Mouse (Mus musculus): ENCODE measurements around the gene Vars. TPM values are rescaled to one million over a fixed set of nuclear protein-coding genes. Genes with fewer than 3 reads are reported as not detected.
"Not testable (repeated sequence)": the region's sequence is repeated elsewhere in the genome, so short reads cannot be mapped to it uniquely, and the experiment has no call there.

Vars gene
- total and polyA plus RNA-seq, 3 experiments: 90.3 to 280 (median 277) TPM

DNA sequence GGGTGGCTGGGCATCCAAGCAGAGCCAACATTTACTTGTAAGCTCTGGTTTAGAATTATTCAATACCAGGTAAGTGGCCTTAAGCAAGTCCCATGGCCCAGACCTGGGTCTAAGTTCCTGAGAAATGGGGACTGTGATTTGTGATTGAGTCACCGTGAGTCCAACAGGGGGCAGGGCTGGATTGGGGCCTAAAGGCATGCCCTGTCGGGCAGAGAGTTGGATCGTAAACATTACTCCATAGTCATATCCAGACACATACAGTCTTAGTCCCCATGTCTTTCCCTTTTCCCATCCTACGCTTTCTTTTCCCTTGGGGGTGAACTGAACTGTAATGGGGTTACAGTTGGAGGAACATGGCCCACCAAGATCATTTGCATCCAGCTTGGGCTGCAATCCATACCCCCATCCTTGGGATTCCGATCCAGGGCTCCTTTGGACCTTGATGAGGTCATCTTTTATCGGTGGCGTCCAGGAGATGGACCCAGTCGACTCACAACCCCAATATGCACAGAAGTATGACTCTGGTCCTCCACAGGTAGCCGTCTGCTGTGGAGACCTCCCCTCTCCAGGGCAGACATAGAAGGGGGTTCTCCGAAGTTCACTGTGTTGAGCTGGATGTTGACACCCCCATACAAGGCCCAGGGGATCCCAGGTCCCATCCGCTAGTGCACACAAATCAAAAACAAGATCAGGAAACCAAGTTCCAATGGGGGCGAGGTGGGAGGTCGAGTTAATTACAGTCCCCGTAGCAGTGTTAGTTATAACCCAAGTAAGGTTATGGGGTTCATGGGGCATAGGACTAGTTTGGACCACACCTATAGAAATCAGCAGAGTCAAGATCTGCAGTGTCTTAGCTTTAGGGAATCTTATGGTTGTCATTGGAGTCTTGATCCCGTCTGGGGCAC is 2.0 kb upstream of the Vars start:
- in situ Hi-C loops (cut with MboI; ENCODE audit: low pct_ligation_motif_present, low pct_unique_long_range_greater_than_20kb, low sequenced_read_pairs): no loop called here
- dilution Hi-C loops (cut with MboI; ENCODE audit: extremely low pct_ligation_motif_present, extremely low pct_unique_long_range_greater_than_20kb, low sequenced_read_pairs): no loop called here
- DNase-seq (ENCODE audit: extremely low read depth): peak; percentile 31
- H3K4me3 ChIP-seq (replicated peaks in 1 of 3; ENCODE audit: low read depth in 2 of 3, low read length in 2 of 3, poor library complexity in 1 of 3): peak overlapping the region in 2 of 3 experiments; percentile 36 to 59
- H3K79me2 ChIP-seq (replicated peaks; ENCODE audit: control insufficient read depth, extremely low read depth, insufficient read depth, poor library complexity, severe bottlenecking): peaks cover 17% of the 10 kb centered on the region
- peaks cover 4 to 5% of the 10 kb centered on the region in 2 experiments; a peak in 1 of 4 replicates for H3K4me1 ChIP-seq (ENCODE audit: control insufficient read depth in 1 of 2, insufficient read depth in 2 of 2)
- H3K4me2 ChIP-seq (ENCODE audit: insufficient read depth, low read depth, poor library complexity, severe bottlenecking): no peak overlapping the region
- peaks cover 36% of the 10 kb centered on the region for H3K9me3 ChIP-seq (replicated peaks; ENCODE audit: low read length)
- peak overlapping the region; percentile 8; the same call in 1 of the 2 replicates for H3K9ac ChIP-seq (ENCODE audit: insufficient read depth, low read depth)
- TF ChIP-seq ELF1 (IDR thresholded peaks at IDR 0.05; ENCODE audit: low read depth, low read length) (no peak), RAD21 (IDR thresholded peaks at IDR 0.05; ENCODE audit: low read depth, low read length) (no peak), POLR2A (IDR thresholded peaks at IDR 0.05; ENCODE audit: low read depth, low read length) (peak; percentile 63; the same call in 1 of the 2 replicates), MAX (IDR thresholded peaks at IDR 0.05; ENCODE audit: low read length) (no peak), SIN3A (IDR thresholded peaks at IDR 0.05; ENCODE audit: low read length) (no peak), RCOR1 (conservative IDR thresholded peaks at IDR 0.05; ENCODE audit: low read depth, low read length) (0 out of 2 replicates have a peak, but pooled peaks have one; percentile 19), ZMIZ1 (IDR thresholded peaks at IDR 0.05; ENCODE audit: low read depth, low read length) (peak; percentile 56), PAX5 (IDR thresholded peaks at IDR 0.05; ENCODE audit: low read length) (no peak), EP300 (IDR thresholded peaks at IDR 0.05; ENCODE audit: low read length) (no peak), USF1 (IDR thresholded peaks at IDR 0.05; ENCODE audit: low read depth, low read length) (no peak), NRF1 (IDR thresholded peaks at IDR 0.05; ENCODE audit: low read depth, low read length) (no peak), UBTF (IDR thresholded peaks at IDR 0.05; ENCODE audit: low read depth, low read length) (no peak), USF2 (conservative IDR thresholded peaks at IDR 0.05; ENCODE audit: low read depth, low read length) (peak; percentile 13; the same call in 1 of the 2 replicates), ZC3H11A (IDR thresholded peaks at IDR 0.05; ENCODE audit: low read depth, low read length) (no peak), POLR2AphosphoS2 (IDR thresholded peaks at IDR 0.05; ENCODE audit: low read depth, low read length) (peak; percentile 14), TCF12 (IDR thresholded peaks at IDR 0.05; ENCODE audit: low read depth, low read length) (no peak), CHD2 (IDR thresholded peaks at IDR 0.05; ENCODE audit: low read length) (no peak)
- peaks cover 35 to 48% of the 10 kb centered on the region in 2 experiments for H3K36me3 ChIP-seq (replicated peaks in 1 of 2; ENCODE audit: control insufficient read depth in 1 of 2, insufficient read depth in 1 of 2, low read length in 1 of 2)
- H3K27me3 ChIP-seq (replicated peaks): no peaks in the 10 kb centered on the region
- H3K27ac ChIP-seq (ENCODE audit: insufficient read depth, low read depth): peak overlapping the region; percentile 99

DNA sequence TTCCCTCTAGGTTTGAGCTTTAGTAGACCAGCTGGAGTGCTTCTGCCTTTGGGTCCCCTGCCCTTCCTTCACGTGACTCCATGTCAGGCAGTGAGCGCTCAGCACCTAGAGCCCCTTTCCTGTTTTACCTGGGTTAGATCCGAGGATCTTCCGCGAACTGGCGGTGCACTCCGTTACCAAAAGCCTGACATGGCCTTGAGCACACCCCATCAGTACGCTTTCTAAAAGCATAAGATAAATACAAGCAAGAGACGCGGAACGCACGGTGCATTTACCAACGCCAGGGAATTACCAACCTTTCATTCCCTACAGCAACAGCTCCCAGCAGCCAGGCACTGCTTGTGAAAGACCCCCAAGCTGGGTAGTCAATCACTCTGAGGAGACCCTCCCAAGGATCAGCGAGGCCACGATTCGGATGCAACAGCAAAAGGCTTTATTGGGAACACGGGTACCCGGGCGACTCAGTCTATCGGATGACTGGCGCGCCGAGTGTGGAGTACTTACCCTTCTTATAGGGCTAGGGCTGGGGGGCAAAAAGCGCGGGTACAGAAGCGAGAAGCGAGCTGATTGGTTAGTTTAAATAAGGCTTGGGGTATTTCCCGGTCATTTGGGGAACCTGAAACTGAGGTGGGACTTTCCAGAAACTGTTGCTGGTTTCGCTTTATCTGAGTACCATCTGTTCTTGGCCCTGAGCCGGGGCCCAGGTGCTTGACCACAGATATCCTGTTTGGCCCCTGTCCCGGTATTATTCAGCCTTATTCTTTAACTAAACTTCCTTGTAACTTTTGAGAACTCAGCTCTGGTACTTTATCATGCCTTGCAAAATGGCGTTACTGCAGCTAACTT is 693 bp upstream of the Vars start:
- H3K27me3 ChIP-seq (replicated peaks); dilution Hi-C loops (cut with MboI; ENCODE audit: extremely low pct_ligation_motif_present, extremely low pct_unique_long_range_greater_than_20kb, low sequenced_read_pairs); H3K4me1 ChIP-seq (ENCODE audit: control insufficient read depth in 1 of 2, insufficient read depth in 2 of 2); in situ Hi-C loops (cut with MboI; ENCODE audit: low pct_ligation_motif_present, low pct_unique_long_range_greater_than_20kb, low sequenced_read_pairs): not testable (repeated sequence)
- Histone ChIP-seq H3K4me3 (replicated peaks in 1 of 3; ENCODE audit: low read depth in 2 of 3, low read length in 2 of 3, poor library complexity in 1 of 3) (peak overlapping the region; percentile 84 to 94 (median 86)), H3K79me2 (replicated peaks; ENCODE audit: control insufficient read depth, extremely low read depth, insufficient read depth, poor library complexity, severe bottlenecking) (peaks cover 28% of the 10 kb centered on the region), H3K4me2 (ENCODE audit: insufficient read depth, low read depth, poor library complexity, severe bottlenecking) (peak overlapping the region; percentile 30; the same call in 1 of the 2 replicates), H3K27ac (ENCODE audit: insufficient read depth, low read depth) (peak overlapping the region; percentile 100), H3K36me3 (replicated peaks in 1 of 2; ENCODE audit: control insufficient read depth in 1 of 2, insufficient read depth in 1 of 2, low read length in 1 of 2) (peaks cover 41 to 53% of the 10 kb centered on the region in 2 experiments), H3K9me3 (replicated peaks; ENCODE audit: low read length) (peaks cover 36% of the 10 kb centered on the region), H3K9ac (ENCODE audit: insufficient read depth, low read depth) (peak overlapping the region; percentile 100)
- peak; percentile 77 for DNase-seq (ENCODE audit: extremely low read depth)
- TF ChIP-seq MAZ (IDR thresholded peaks at IDR 0.05; ENCODE audit: low read depth, low read length) (0 out of 2 replicates have a peak, but pooled peaks have one; percentile 41), IRF4 (IDR thresholded peaks at IDR 0.05; ENCODE audit: low read depth, low read length) (peak; percentile 35; the same call in 1 of the 2 replicates), TCF12 (IDR thresholded peaks at IDR 0.05; ENCODE audit: low read depth, low read length) (peak; percentile 82), NELFE (IDR thresholded peaks at IDR 0.05; ENCODE audit: low read depth, low read length) (peak; percentile 73), JUND (conservative IDR thresholded peaks at IDR 0.05; ENCODE audit: low read depth, low read length) (0 out of 2 replicates have a peak, but pooled peaks have one; percentile 33), CHD1 (IDR thresholded peaks at IDR 0.05; ENCODE audit: low read depth, low read length) (peak; percentile 87), ZMIZ1 (IDR thresholded peaks at IDR 0.05; ENCODE audit: low read depth, low read length) (peak; percentile 95), RCOR1 (conservative IDR thresholded peaks at IDR 0.05; ENCODE audit: low read depth, low read length) (0 out of 2 replicates have a peak, but pooled peaks have one; percentile 32), ETS1 (conservative IDR thresholded peaks at IDR 0.05; ENCODE audit: low read depth, low read length) (peak; percentile 5; the same call in 1 of the 2 replicates), MAX (IDR thresholded peaks at IDR 0.05; ENCODE audit: low read length) (peak; percentile 59; the same call in 1 of the 2 replicates), TBP (conservative IDR thresholded peaks at IDR 0.05; ENCODE audit: low read depth, low read length) (peak; percentile 74), POLR2A (IDR thresholded peaks at IDR 0.05; ENCODE audit: low read depth, low read length) (peak; percentile 56), MYC (IDR thresholded peaks at IDR 0.05; ENCODE audit: low read depth, low read length) (peak; percentile 21; the same call in 1 of the 2 replicates), BHLHE40 (IDR thresholded peaks at IDR 0.05; ENCODE audit: low read depth, low read length) (peak; percentile 43; the same call in 1 of the 2 replicates), EP300 (IDR thresholded peaks at IDR 0.05; ENCODE audit: low read length) (peak; percentile 40), CHD2 (IDR thresholded peaks at IDR 0.05; ENCODE audit: low read length) (peak; percentile 41)
